Mouse (Mus musculus) thymus, adult 2 months (tissue): ENCODE results near the gene Ankrd13c. TPM values are rescaled to one million over a fixed set of nuclear protein-coding genes. Genes with fewer than 3 reads are reported as not detected.

Experiments
- DNase-seq: peaks from one replicate; pipeline ENCODE4 v3.0.0; 2021
- H3K27ac ChIP-seq: fragments of 200-500 bp; 2 replicates; pipeline ENCODE4 v1.5.1; 2012; ENCODE audit warnings: low read length, control low read depth; ENCODE audit not compliant: control insufficient read depth, insufficient read depth
- H3K27me3 ChIP-seq: fragments of 200-500 bp; 2 replicates; pipeline ENCODE4 v1.6.1; 2012; ENCODE audit warnings: mild to moderate bottlenecking, low read length, moderate library complexity, mixed read lengths; ENCODE audit not compliant: control insufficient read depth, insufficient read depth
- H3K36me3 ChIP-seq: fragments of 200-500 bp; 2 replicates; pipeline ENCODE4 v1.6.1; 2012; ENCODE audit warnings: mild to moderate bottlenecking, low read length, moderate library complexity; ENCODE audit not compliant: control insufficient read depth, insufficient read depth
- H3K4me1 ChIP-seq: fragments of 200-500 bp; replicated peaks from 2 replicates; pipeline ENCODE4 v1.6.1; 2012; ENCODE audit warnings: low read length; ENCODE audit not compliant: control insufficient read depth, insufficient read depth
- H3K4me3 ChIP-seq: fragments of 200-500 bp; 2 replicates; pipeline ENCODE4 v1.5.1; 2012; ENCODE audit warnings: mild to moderate bottlenecking, low read length, control low read depth, moderate library complexity; ENCODE audit not compliant: control insufficient read depth, insufficient read depth
- CTCF ChIP-seq: fragments of 200-500 bp; IDR thresholded peaks from 2 replicates; pipeline ENCODE4 v1.5.1; 2012; ENCODE audit warnings: mild to moderate bottlenecking, control low read depth, low read length, moderate library complexity, borderline replicate concordance; ENCODE audit not compliant: control insufficient read depth, poor library complexity, insufficient read depth; ENCODE audit errors: extremely low read depth
- POLR2A ChIP-seq: fragments of 200-500 bp; IDR thresholded peaks from 2 replicates; pipeline ENCODE4 v1.6.1; 2012; ENCODE audit warnings: mild to moderate bottlenecking, low read length, control low read depth, moderate library complexity; ENCODE audit not compliant: control insufficient read depth, poor library complexity, insufficient read depth; ENCODE audit errors: extremely low read depth
- WGBS: fragments of 180-500 bp; shearing (Covaris S2); methylation state at CpG from one replicate; pipeline ENCODE4 v1.1.7; 2018; 5-methylcytosine and 5-hydroxymethylcytosine counted together
- polyA plus RNA-seq: library from polyadenylated mRNA; depleted of rRNA; stranded (reverse); fragments of >200 nt; gene quantifications from 2 replicates; pipeline ENCODE4 v1.2.3, GENCODE M21; 2012

Gene Ankrd13c
- polyA plus RNA-seq, 1 experiment: 18.7 TPM

- H3K4me1 ChIP-seq: peaks cover 5% of the 10 kb centered on the region; the same call in 1 of the 2 replicates
- peak overlapping the region; percentile 79 for H3K4me3 ChIP-seq
- no peak for TF ChIP-seq POLR2A
- no peak for TF ChIP-seq CTCF
- under 1% methylated on average over 93 of the region's 93 CpGs for WGBS
- peak; percentile 57 for DNase-seq
- no peak overlapping the region; the same call in 1 of the 2 replicates for H3K27ac ChIP-seq
- H3K36me3 ChIP-seq: no peaks in the 10 kb centered on the region
- no peaks in the 10 kb centered on the region for H3K27me3 ChIP-seq
Observed at GRCm38 (mm10) chr3:157947383-157948280, 593 bp downstream of the Ankrd13c start.

GRCm38 (mm10) chr3:157952716-157953115, 5.7 kb downstream of the Ankrd13c start:
- 99% methylated on average over 2 of the region's 2 CpGs for WGBS
- no peak overlapping the region for H3K27ac ChIP-seq
- no peaks in the 10 kb centered on the region for H3K36me3 ChIP-seq
- TF ChIP-seq POLR2A (no peak), CTCF (no peak)
- peaks cover 5% of the 10 kb centered on the region; the same call in 1 of the 2 replicates for H3K4me1 ChIP-seq
- H3K4me3 ChIP-seq: no peak overlapping the region
- H3K27me3 ChIP-seq: no peaks in the 10 kb centered on the region
- no peak for DNase-seq

GRCm38 (mm10) chr3:157955466-157955865, 8.4 kb downstream of the Ankrd13c start:
- Histone ChIP-seq H3K27me3 (no peaks in the 10 kb centered on the region), H3K36me3 (no peaks in the 10 kb centered on the region), H3K27ac (no peak overlapping the region), H3K4me1 (no peaks in the 10 kb centered on the region), H3K4me3 (no peak overlapping the region)
- 96% methylated on average over 2 of the region's 2 CpGs for WGBS
- no peak for DNase-seq
- TF ChIP-seq CTCF: no peak
- TF ChIP-seq POLR2A: no peak

GRCm38 (mm10) chr3:157956201-157956600, 9.2 kb downstream of the Ankrd13c start:
- DNase-seq: no peak

GRCm38 (mm10) chr3:157957320-157957719, 10.3 kb downstream of the Ankrd13c start:
- no peak for TF ChIP-seq POLR2A
- TF ChIP-seq CTCF: no peak
- no peak for DNase-seq
- Histone ChIP-seq H3K27ac (no peak overlapping the region), H3K4me3 (no peak overlapping the region), H3K4me1 (no peaks in the 10 kb centered on the region), H3K27me3 (no peaks in the 10 kb centered on the region), H3K36me3 (peaks cover 2% of the 10 kb centered on the region; the same call in 1 of the 2 replicates)

More at GRCm38 (mm10) chr3:157956201-157956600, 9.2 kb downstream of the Ankrd13c start:
- H3K36me3 ChIP-seq: no peaks in the 10 kb centered on the region
- no peaks in the 10 kb centered on the region for H3K27me3 ChIP-seq
- WGBS: 93% methylated on average over 3 of the region's 3 CpGs
- no peak overlapping the region for H3K27ac ChIP-seq
- H3K4me1 ChIP-seq: no peaks in the 10 kb centered on the region
- no peak overlapping the region for H3K4me3 ChIP-seq
- TF ChIP-seq POLR2A (no peak), CTCF (no peak)

GRCm38 (mm10) chr3:157971151-157971550, 24.1 kb downstream of the Ankrd13c start:
- no peak overlapping the region for H3K4me3 ChIP-seq
- H3K36me3 ChIP-seq: no peaks in the 10 kb centered on the region
- no peak for DNase-seq
- 95% methylated on average over 2 of the region's 2 CpGs for WGBS
- no peaks in the 10 kb centered on the region for H3K4me1 ChIP-seq
- H3K27me3 ChIP-seq: no peaks in the 10 kb centered on the region
- TF ChIP-seq POLR2A (no peak), CTCF (no peak)
- H3K27ac ChIP-seq: no peak overlapping the region

GRCm38 (mm10) chr3:157973236-157973635, 26.2 kb downstream of the Ankrd13c start:
- 97% methylated on average over 2 of the region's 2 CpGs for WGBS
- TF ChIP-seq CTCF: no peak
- TF ChIP-seq POLR2A: no peak
- no peak overlapping the region for H3K4me3 ChIP-seq
- no peaks in the 10 kb centered on the region for H3K27me3 ChIP-seq
- no peak for DNase-seq
- no peak overlapping the region for H3K27ac ChIP-seq
- H3K36me3 ChIP-seq: no peaks in the 10 kb centered on the region
- H3K4me1 ChIP-seq: no peaks in the 10 kb centered on the region
